In genomic region chr14:118157146-118157545, GRCm38 (mm10) we compare ENCODE assay signal across 9 mouse cellular contexts. TPM values are rescaled to one million over a fixed set of nuclear protein-coding genes. Genes with fewer than 3 reads are reported as not detected.
DNase-seq lines count a peak whose midpoint lies in the region; ATAC-seq and TF ChIP-seq lines count a peak whose summit lies in the region.
"Had no signal": no experiment of that assay in that cellular context is flagged by ENCODE, and none has a peak within 500 bp of the region (broad histone marks: within the 10 kb centered on the region; RNA-seq: fewer than 3 reads in every experiment).

No protein-coding gene starts in this region.

- peaks cover 3% of the 10 kb centered on the region for H3K4me1 ChIP-seq in heart, embryonic 12.5 days (replicated peaks)
- H3K4me1 ChIP-seq: embryonic facial prominence, embryonic 12.5 days had no signal

- H3K9me3 ChIP-seq in heart, embryonic 12.5 days (replicated peaks): no peaks in the 10 kb centered on the region
- H3K9me3 ChIP-seq: embryonic facial prominence, embryonic 12.5 days had no signal

- H3K4me2 ChIP-seq in heart, embryonic 12.5 days: no peak overlapping the region
- H3K4me2 ChIP-seq: embryonic facial prominence, embryonic 12.5 days had no signal

- peak; percentile 24 for DNase-seq in heart, adult 8-10 months (ENCODE audit: low spot score)
- peak; percentile 41 for DNase-seq in A20 (ENCODE audit: low read depth, low spot score)
- no peak for DNase-seq in Patski (ENCODE audit: low read depth, low spot score)
- DNase-seq in embryo, embryonic 10.5 days (ENCODE audit: low spot score): peak; percentile 69
- DNase-seq in kidney, postnatal 36 days: peak; percentile 20 to 79
- peak; percentile 26 for DNase-seq in thymus, adult 18-20 months

- H3K4me3 ChIP-seq in heart, embryonic 12.5 days: no peak overlapping the region
- H3K4me3 ChIP-seq: embryonic facial prominence, embryonic 12.5 days had no signal

- in situ Hi-C loops in Patski (cut with MboI; ENCODE audit: low pct_unique_long_range_greater_than_20kb): no loop called here

- CTCF ChIA-PET in Patski (lab: Charles Lee): interaction anchor here (0.7 to 1.9 kb wide), 5 partner anchors 9 to 660 kb away, joined by 3 to 5 read pairs (median 4); partner anchors contain the start of gene Gpr180

- ATAC-seq in heart, embryonic 12.5 days (ENCODE audit: insufficient number of reproducible peaks, low FRiP score): no peak
- no peak for ATAC-seq in Patski
- ATAC-seq in megakaryocyte-erythroid progenitor cell, adult 5-6 weeks (replicated peaks; ENCODE audit: low FRiP score, low TSS enrichment, poor library complexity, severe bottlenecking): peak; percentile 82

- H3K27me3 ChIP-seq in heart, embryonic 12.5 days (replicated peaks): 0 out of 2 replicates have a peak, but pooled peaks cover 3% of the 10 kb centered on the region
- H3K27me3 ChIP-seq in Patski: no peaks in the 10 kb centered on the region
- H3K27me3 ChIP-seq: embryonic facial prominence, embryonic 12.5 days had no signal

- H3K27ac ChIP-seq in heart, embryonic 12.5 days (ENCODE audit: poor library complexity, severe bottlenecking): no peak overlapping the region
- H3K27ac ChIP-seq: embryonic facial prominence, embryonic 12.5 days had no signal

- TF ChIP-seq CTCF in Patski (IDR thresholded peaks at IDR 0.05): peak; percentile 95

- no peak overlapping the region for H3K9ac ChIP-seq in heart, embryonic 12.5 days
- H3K9ac ChIP-seq: embryonic facial prominence, embryonic 12.5 days had no signal

- 31% methylated on average over 5 of the region's 5 CpGs for WGBS in heart, embryonic 12.5 days

- peaks cover 65% of the 10 kb centered on the region for H3K36me3 ChIP-seq in heart, embryonic 12.5 days

- POLR2A ChIA-PET in Patski (lab: Charles Lee): interaction anchor here (0.7 kb wide), 1 partner anchor 43 kb away, joined by 5 read pairs; no protein-coding TSS in a partner anchor

RNA-seq across cellular contexts. Expression of gene Gpr180, which starts 20.2 kb away (rescaled TPM):
- 10 to 100 TPM; 18.2 to 22.9 (median 21.9) TPM for total RNA-seq in heart, adult 8-10 months (2022)
- 35.4 and 38.7 TPM in 2 replicates for polyA plus RNA-seq in heart, embryonic 12.5 days (2016; fragmentation: Nextera tagmentation; extraction: Ambion mirVana)
- 28.3 TPM for polyA plus RNA-seq in Patski (2021)
- total RNA-seq in megakaryocyte-erythroid progenitor cell, adult 5-6 weeks (2014; fragmentation: Nextera tagmentation): 11.2 and 11.7 TPM in 2 replicates
- 8.6 and 10.7 TPM in 2 replicates for total RNA-seq in megakaryocyte-erythroid progenitor cell, adult 5-6 weeks (2017)

RNA-seq across cellular contexts. Expression of gene Tgds, which starts 24.6 kb away (rescaled TPM):
- 10 to 100 TPM in 1 of 4 experiments, 1 to 10 TPM in 3; 7.8 to 10.5 (median 9.2) TPM for total RNA-seq in heart, adult 8-10 months (2022)
- polyA plus RNA-seq in heart, embryonic 12.5 days (2016; fragmentation: Nextera tagmentation; extraction: Ambion mirVana): 34.7 and 35.3 TPM in 2 replicates
- 22.7 TPM for polyA plus RNA-seq in Patski (2021)
- total RNA-seq in megakaryocyte-erythroid progenitor cell, adult 5-6 weeks (2014; fragmentation: Nextera tagmentation): 13.8 and 19.1 TPM in 2 replicates
- total RNA-seq in megakaryocyte-erythroid progenitor cell, adult 5-6 weeks (2017): 16.1 and 21.1 TPM in 2 replicates
